Mouse (Mus musculus): ENCODE measurements around the gene 4930590J08Rik.
"Not testable (repeated sequence)": the region's sequence is repeated elsewhere in the genome, so short reads cannot be mapped to it uniquely, and the experiment has no call there.

Gene 4930590J08Rik

GRCm38 (mm10) chr6:91902509-91902908 lies at the start of gene 4930590J08Rik:
Gene 4930590J08Rik, plus strand, starts transcription at chr6:91902809.
- in situ Hi-C loops (cut with MseI, MboI): loop anchor here in 1 of 2 experiments (5.0 kb wide), 1 partner anchor 165 kb away; no protein-coding TSS in a partner anchor

- in situ Hi-C loops (cut with MseI, MboI): loop anchor here in 1 of 2 experiments (10.0 kb wide), 1 partner anchor 84 kb away; no protein-coding TSS in a partner anchor
Observed at GRCm38 (mm10) chr6:91858339-91858738, 44.3 kb upstream of the 4930590J08Rik start.

DNA sequence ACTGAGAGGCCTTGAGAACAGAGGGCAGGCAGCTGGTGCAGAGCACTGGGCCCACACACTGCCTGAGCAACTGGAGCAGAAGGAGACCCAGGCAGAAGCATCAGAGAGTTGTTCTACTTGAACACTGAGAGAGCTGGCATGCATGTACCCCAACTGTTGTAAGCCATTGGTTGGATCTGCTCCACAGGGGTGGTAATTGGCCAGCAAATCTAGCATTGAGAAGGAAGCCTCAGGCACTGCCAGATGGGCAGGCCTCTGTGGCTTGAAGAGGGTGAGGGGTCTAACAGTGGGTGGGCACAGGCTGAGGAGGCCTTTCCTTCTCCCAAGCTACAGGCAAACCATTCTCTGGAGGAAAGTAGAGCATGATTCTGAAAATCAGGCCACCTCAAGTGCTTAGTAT lies 39.8 kb upstream of the 4930590J08Rik start:
- in situ Hi-C loops (cut with MseI, MboI): no loop called here

DNA sequence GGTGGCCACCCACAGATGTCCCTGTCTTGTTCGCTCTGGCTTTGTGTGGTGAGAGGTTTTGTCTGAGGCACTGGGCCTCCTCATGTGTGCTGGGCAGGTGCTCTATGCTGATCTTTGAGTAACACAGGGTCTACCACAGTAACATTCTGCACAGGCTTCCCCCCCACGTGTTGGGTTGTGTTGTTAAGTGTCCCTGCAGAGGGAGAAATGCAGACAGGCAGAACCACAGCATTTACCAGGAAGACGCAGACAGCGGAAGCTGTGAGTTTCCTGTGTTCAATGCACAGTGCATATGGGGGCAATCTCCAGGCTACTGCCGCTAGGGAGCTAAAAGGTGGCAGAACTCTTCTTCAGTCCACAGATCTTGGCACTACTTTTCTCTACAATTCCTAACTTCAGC lies 38.0 kb upstream of the 4930590J08Rik start:
- in situ Hi-C loops (cut with MseI, MboI): no loop called here

DNA sequence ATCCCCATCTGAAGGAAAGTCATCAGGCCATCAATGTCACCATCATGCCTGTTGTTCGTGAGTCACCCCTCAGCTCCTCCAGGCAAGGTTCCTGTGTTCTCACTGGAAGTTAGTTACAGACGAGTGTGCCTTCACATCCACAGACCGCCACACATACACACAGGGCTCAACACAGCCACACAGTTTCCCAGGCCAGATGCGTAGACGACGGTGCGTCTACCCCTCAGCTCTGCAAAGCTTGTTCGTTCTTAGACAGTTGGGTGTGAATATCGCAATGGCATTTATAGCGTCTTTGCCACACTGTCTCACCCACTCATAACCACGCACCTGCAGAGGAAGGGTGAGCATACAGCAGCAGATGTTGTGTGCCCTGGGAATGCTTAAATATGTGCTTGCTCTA lies 37.0 kb upstream of the 4930590J08Rik start:
- in situ Hi-C loops (cut with MseI, MboI): no loop called here

GRCm38 (mm10) chr6:91868091-91868490 lies 34.5 kb upstream of the 4930590J08Rik start:
- in situ Hi-C loops (cut with MseI, MboI): no loop called here

DNA sequence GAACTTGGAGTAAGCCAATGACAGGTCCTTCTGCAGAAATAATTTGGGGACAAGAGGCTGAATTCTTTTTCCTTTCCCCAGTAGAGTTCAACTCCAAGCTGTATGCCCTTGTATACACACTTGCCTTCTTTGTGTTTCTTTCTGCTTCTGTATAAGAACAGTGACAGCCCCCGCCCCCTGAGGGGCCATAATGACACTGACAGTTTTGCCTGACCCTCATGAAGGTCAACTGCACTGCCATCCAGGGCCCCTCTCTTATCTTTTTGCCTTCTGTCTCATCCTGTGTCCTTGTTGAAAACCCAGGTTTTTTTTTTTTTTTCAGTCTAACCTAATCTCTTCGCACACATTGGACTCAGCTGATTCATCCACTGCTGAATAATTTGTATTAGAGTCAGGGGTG lies 29.8 kb upstream of the 4930590J08Rik start:
- in situ Hi-C loops (cut with MseI, MboI): no loop called here

GRCm38 (mm10) chr6:91877885-91878651 lies 24.5 kb upstream of the 4930590J08Rik start, which contains the start of gene Ccdc174:
Gene Ccdc174, plus strand, starts transcription at chr6:91878053.
- in situ Hi-C loops (cut with MseI, MboI): no loop called here

DNA sequence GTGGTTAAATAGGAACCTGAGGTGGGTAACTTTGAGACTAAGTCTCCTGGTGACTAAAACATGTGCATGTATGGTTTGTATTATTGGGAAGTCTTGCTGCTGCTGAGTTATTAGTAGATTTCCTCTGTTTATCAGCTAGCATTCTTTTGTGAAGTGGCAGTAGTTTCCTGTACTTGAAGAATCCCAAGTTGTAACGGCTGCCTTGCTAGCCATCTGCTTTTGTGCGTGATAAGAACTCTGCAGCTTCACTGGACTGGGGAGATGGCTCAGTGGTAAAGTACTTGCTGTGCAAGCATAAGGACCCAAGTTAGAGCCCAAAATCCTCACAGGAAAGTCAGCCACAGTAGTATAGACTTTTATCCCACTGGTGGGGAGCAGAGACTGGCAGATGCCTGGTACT lies 18.8 kb upstream of the 4930590J08Rik start:
- in situ Hi-C loops (cut with MseI, MboI): no loop called here

GRCm38 (mm10) chr6:91889255-91889906 lies 13.2 kb upstream of the 4930590J08Rik start:
- in situ Hi-C loops (cut with MseI, MboI): no loop called here

- in situ Hi-C loops (cut with MseI, MboI): no loop called here
Observed at GRCm38 (mm10) chr6:91890615-91891014, 12.0 kb upstream of the 4930590J08Rik start.

DNA sequence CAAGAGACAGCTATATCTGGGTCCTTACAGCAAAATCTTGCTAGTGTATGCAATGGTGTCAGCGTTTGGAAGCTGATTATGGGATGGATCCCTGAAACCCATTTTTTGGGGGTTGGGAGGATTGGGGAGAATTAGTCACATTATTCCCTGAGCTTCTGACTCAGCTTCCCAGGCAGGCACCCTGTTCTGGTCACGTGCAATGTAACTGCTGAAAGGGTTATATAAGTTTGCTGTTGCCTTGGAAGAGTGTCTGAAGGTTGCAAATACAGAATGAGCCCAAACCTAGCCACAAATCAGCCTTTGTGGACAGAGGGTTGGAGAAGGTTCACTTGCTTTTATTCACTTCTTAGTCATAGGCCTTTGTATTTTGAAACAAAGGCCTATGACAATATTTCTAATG lies 10.8 kb upstream of the 4930590J08Rik start:
- in situ Hi-C loops (cut with MseI, MboI): no loop called here

DNA sequence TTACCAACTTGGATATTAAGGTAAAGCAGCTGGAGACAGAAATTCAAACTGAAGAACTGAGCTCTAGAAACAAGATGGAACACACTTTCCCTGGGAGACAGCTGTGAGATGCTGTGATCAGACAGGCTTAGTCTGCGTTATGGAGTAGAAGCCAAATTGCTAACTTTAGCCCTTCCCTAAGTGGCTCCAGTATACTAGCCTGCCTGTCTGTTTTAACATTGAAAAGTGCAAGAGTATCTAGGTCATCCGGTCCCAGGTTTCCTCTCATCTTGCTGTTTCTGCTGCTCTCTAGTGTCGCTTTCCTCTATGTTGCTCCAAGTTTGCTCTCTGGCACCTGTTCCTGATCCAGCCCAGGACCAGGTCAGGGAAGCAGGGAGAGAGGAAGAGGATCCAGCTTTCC lies 5.8 kb upstream of the 4930590J08Rik start:
- in situ Hi-C loops (cut with MseI, MboI): no loop called here

DNA sequence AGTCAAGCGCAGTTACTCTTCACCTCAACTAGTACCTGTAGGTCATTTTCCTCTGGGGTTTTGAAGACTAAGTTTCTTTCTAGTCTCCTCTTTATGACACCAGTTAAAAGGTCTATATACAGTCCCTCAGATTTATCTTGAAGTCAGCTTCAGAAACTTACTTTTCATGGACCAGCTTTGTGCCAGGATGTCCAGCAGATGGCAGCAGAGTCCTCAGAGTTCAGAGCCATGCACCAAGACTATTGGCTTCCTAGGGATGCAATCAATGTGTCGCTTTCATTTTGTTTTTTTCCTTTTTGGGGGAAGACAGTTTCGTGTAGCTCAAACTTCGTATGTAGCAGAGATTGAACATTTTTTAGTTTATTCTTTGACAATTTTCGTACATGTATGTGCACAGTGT lies 1.1 kb upstream of the 4930590J08Rik start:
- in situ Hi-C loops (cut with MseI, MboI): loop anchor here in 1 of 2 experiments (5.0 kb wide), 1 partner anchor 166 kb away; no protein-coding TSS in a partner anchor

DNA sequence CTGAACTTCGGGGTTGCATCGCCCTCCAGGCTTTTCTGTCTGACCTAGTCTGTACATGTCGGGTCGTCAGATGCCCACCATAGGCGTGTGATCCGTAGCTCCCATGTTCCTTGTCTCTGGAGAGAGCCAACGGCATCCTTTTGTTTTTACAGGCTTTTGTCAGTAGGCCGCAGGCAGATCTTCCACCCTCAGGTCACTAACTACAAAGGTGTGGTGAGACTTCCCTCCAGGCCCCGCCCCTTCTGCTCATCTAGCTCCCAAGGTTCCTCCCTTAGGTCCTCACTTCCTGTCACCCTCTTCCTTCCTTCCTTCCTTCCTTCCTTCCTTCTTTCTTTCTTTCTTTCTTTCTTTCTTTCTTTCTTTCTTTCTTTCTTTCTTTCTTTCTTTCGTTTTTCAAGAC lies 11.4 kb downstream of the 4930590J08Rik start:
- in situ Hi-C loops (cut with MseI, MboI): no loop called here

DNA sequence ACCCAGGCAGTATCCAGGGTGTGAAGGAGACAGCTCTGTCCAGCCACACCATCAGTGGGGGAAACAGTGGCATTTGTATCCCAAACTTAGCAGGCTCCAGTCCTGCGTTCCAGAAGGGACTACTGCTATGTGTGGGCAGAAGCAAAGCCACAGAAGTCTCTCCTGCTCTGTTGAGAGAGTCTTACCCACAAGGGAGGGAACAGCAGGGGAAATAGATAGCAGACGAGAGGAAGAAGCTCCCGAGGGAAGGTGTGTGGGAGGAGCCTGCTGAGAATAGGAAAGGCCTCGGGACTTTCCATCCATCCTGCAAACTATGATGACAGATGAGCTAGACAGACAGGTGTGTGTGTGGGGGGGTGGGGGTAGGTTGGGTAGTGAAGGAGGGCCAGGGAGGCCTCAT lies 14.7 kb downstream of the 4930590J08Rik start:
- in situ Hi-C loops (cut with MseI, MboI): no loop called here

DNA sequence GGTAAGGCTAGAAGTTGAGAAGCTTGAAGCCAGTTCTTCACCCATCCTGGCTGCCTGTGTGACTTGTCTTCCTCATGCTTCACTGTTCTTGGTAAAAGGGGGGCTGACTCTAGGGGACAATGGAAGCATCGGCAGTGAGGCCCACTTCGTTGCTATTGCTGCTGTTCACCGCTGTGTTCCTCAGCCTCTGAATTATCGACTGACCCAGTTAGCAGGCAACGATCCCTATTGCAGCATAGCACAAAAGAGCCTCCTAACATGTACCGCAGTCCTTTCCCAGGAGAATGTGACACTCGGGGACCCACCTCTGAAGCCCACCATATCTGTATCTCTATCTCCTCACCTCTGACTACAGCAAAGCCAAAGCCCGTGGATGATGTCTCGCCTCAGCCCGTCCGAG lies 15.1 kb downstream of the 4930590J08Rik start:
- in situ Hi-C loops (cut with MseI, MboI): no loop called here

DNA sequence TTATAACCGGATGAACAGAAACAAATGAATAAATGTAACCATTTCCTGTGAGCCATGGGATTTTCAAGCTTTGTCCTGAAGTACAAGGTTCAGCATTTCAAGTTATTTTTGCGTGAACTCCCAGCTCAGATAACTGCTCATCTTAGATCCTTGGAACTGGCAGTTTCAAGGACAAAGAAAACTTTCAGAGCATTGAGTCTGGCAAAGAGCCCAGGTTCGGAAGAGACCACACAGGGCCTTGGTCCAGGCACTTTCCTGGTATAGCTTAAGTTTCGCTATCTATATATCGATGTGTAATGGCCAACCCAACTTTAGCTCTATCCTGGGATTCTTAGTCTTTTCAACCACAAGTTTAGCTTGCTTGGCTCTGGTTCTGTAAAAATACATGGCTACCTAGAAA lies 28.6 kb downstream of the 4930590J08Rik start:
- in situ Hi-C loops (cut with MseI, MboI): no loop called here

- in situ Hi-C loops (cut with MseI, MboI): no loop called here
Observed at GRCm38 (mm10) chr6:91938491-91938890, 35.9 kb downstream of the 4930590J08Rik start.

DNA sequence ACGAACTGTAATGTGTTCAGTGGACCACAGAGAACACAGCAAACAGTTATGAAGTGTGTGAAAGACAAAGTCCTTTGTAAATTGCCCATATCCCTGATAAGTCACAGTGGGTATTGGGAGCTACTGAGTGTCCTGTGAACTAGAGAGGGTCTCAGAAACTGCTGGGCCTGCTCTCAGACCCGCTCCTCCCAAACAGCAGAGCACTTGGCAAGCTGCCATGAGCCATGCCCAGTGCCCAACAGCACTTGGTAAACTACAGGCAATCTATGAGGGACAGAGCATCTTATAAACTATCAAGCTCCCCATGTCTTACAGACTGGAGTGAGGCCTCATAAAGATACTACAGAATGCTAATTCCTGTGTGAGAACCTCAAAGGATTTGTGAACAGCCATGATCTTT lies 45.8 kb downstream of the 4930590J08Rik start:
- in situ Hi-C loops (cut with MseI, MboI): no loop called here

DNA sequence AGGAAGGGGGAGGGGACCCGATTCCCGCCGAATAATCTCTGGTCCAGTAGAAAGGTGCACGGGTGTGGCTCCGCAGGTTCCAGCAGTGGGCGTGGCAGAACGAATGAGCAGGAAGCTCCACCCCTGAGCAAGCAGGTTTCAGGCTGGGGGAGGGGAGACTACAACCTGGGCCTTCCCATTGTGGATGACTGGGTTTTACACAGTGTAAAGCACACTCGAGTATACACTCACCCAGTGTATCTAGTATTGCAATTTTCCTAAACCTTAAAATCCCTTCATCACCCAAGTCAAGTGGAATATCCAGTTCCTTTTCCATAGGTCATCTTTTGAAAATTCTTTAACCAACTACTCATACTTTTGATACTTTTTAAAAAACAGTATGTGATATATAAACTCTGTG lies 55.4 kb downstream of the 4930590J08Rik start:
- in situ Hi-C loops (cut with MseI, MboI): not testable (repeated sequence)

DNA sequence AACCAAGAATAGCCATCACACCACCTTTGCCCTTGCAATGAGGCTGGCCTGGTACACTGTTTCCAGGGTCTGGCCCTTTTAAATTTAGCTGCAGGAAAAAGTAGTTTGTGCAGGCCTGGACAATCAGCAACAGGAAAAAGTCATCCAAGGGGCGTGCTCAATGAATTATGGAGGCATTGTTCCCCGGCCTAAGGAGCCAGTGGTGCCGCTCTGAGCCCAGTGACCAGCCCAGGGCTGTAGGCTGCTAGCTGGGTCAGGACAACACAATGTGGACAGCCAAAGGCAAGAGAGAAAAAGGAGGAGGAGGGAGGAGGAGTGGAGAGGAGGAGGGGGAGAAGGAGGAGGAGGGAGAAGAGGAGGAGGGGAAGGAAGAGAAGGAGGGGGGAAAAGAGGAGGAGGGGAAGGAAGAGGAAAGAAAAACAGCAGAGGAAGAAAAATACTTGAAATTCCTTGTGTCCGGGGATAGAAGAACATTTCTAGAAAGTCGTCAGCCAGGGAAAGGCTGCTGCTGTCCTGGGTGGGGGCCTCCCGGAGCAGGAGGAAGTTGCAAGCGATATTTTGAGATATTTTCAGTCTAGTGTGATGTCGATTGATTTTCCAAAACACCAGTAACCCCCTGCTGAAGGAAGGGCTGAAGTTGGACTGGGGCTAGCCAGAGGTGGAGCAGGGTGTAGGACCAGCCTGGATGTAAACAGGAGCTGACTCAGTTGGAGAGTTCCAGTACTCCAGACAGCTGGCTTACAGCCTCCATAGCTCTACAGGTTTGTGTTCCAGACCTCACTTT lies 57.6 kb downstream of the 4930590J08Rik start:
- in situ Hi-C loops (cut with MseI, MboI): no loop called here
